Mouse (Mus musculus) brain, adult 2 months (tissue): Measurements from ENCODE around the gene Ube2e2.

Experiments used
- DNase-seq: peaks from one replicate; pipeline ENCODE4 v3.0.0; 2011; ENCODE audit warnings: low read depth, low spot score

Ube2e2 gene

DNA sequence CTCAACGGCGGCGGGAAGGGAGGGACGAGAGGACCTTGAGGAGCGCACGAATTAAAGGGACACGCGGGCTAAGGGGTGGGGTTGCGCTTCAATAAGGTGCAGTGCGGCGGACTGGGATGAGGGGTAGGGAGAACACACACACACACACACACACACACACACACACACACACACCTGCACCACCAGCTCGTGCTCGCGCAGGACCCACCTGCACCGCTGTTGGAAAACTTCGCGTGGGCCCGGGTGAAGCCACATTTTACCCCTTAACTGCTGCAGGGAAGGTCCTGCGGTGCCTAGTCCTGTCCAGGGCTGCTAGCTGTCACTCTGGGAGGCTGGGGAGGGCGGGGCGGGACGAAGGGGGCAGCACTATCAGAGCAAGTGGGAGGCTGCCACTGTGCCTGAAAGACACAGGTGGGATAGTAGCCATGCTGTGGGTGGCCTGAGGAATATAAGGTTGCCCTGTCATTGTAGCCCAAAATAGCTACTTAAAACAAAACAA, at the start of gene Ube2e2:
Ube2e2 (minus strand) TSS at position 321 of the 499 bp plus-strand sequence.
- peak; percentile 31 for DNase-seq

DNA sequence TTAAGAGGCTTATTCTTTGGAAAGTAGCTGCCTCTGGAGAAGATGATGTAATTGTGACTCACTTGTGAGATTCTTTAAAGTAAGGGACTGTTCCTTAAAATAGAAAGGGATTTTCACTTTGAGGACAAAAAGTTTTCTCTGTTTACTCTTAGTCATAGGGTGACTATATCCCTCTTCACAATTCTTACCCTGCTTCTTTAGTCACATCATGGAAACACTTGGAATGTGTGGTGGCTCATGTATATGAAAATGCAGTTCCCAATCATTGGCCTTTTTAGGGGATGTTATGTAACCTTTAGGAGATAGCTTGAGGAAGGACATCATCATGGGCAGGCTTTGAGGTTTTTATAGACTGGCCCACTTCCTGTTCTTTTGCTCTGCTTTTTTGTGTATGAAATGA, 46.0 kb upstream of the Ube2e2 start:
- peak; percentile 69 for DNase-seq

DNA sequence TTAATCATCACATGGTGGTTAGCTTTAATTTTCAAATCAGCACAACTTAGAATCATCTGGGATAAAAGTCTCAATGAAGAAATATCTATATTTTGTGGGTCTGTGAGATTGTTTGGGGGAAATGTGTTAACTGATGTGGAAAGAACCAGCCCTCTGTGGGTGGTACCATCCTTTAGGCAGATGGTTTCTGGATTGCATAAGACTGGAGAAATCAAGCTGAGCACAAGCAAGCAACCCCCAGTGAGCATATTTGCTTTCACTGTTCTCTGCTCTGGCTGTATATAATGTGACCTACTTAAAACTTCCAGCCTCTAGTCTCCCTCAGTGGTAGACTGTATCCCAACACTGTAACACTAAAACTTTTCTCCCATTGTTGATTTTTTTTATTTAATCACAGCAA, 9.5 kb upstream of the Ube2e2 start:
- DNase-seq, result peak; percentile 80

DNA sequence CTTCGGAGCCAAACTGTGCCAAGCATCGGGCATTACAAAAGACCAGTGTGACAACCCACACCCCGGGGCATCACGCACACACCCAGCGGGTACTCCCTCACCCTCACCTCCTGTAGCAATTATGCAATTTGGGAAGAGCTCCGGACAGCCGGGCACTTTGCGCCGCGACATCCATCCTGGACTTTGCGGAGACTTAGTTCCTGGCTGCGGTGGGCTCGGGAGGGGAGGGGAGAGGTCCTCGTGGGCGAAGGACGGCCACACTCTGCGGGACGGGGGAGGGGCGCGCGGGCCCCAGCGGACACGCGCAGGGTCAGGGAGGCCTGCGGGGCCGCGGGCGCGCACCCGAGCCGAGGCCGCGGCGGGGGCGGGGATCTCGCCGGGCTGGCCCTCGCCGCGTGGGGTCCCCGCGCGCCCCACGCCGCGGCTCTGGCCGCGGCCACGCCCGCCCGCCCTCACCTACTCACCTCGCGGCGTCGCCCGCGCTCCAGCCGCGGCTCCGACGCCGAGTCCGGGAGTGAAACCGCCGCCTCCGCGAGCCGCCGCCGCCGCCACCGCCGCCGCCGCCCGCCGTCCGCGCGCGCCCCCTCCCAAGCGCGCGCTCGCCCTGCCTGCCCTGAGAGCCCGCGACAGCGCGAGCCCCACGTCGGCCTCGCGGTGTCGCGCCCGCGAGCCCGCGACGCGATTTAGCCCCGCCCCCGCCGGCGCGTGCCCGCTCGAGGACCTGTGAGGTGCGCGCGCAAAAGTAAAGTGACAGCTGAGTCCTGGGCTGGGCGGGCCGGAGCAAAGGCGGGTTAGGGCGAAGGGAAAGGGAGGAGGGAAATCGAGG, 733 bp downstream of the Ube2e2 start:
- DNase-seq, result peak; percentile 96

DNA sequence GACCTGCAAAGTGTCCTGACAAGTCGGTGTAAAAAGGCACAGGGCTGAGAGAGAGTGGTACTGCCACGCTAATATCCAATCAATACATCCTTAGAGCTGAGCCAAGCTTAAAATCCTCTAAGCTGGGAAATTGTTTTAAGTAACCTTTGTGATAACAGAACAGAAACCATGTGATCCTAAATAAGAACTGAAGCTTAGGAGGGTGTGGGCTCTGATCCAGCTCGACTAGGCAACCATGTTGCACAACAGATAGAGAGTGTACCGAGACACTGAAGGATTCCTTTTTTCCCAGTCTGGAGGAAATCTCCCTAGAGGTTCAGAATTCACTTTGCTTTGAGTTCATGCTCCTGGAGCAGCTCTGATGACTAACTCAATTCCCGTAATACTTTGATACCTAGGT, 4.5 kb downstream of the Ube2e2 start:
- peak; percentile 53 for DNase-seq

DNA sequence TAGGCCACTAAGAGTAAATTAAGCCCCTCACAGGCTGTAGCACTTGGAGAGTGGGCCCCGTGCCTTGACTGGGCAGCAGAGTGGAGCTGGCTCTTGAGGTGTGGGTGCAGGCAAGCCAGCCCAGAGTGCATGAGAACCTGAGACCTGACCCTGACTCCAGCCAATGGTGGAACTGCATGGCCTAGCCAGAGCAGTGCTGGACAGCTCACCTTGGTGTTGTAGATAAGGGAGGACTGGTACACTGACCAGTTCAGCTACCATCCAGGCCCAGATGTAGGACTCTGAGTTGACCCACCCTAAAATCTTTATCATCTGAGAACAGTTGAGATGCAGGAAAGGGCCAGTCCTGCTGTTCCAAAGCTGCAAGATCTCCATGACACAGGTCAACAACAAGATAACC, 11.6 kb downstream of the Ube2e2 start:
- DNase-seq, result no peak

DNA sequence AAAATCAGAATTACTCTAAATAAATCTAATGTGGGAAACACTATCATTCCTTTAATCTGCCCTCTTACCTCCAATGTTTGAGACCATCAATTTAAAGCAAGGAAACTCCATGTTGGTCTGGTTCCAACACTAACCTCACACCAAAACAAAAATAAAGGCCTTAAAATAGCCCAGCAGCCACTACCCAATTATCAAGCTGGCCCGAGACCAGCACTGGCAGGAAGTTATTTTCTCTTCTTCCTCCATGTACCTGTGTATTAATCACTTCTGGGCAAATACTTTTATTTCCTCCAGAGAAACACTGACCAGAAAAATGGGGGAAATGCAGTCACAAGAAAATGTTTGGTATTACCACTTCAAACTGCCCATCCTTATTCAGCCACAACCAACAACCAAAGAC, 23.4 kb downstream of the Ube2e2 start:
- no peak for DNase-seq

DNA sequence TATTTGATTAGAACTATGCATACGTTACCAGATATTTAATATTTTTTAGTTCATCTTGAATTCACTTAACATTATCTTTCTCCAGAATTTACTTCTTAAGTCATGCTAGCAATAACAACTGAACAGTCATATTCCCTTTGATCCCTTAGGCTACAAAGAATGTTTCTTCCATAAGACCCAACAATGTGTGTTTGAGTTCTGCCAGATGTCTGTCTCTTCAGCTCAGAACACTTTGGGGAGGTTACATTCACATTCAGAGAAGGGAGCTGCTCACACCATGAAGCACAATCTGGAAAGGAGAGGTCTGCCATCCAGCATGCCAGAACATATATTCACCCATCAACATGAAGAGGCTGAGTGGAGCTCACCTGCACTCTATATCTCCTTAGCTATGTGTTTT, 65.4 kb downstream of the Ube2e2 start:
- no peak for DNase-seq

DNA sequence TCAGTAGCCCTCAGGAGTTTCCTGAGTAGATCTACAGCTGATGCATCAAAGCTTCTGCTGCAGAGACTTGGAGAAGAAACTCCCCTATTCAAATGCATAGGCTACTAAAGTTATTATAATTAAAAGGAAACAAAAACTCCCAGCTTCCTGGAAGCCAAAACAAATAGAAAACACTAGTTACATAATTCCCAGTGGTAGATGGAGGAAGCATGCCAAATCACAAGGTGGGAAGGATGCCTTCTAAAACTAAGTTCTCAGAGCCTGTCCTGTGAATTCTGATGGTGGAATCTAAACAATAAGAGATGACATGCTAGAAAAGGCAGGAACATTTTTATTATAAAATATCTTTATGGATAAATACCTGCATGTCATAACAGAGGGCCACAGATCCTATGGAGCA, 67.3 kb downstream of the Ube2e2 start:
- DNase-seq, result peak; percentile 22

DNA sequence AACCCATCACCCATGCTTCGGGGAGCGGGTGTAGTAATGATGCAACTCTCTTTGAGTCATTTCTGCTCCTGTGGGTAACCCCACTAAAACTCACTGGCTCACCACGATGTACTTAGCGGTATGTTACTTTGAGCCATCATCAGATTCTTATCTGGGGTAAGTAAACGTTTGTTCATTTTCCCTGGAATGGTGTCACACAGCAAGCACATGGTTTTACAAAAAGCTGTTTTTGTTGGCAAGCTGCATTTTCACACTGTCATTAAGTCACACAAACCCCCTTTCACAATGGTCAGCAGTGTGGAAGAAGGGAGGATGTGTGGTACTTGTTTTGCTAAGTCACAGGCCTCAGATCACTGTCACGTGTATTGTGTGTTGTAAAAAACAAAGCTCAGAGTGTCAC, 73.4 kb downstream of the Ube2e2 start:
- peak; percentile 74 for DNase-seq

DNA sequence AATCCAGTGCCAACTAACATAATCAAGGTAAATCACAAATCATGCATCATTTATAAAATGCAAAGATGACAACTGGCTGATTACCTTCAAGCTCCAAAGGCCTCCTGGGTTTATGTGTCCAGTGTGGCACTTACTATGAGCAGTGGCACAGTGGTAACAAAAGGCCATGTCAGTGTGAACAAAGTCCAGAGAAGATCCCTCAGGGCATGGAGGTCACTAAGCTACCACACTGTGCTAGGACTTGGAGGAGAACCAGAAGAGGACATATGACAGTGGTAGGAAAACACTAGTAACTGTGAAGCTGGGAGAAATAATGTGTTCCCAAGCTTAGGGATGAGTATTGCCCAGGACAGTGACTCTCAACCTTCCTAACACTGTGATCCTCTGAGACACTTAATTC, 97.2 kb downstream of the Ube2e2 start:
- DNase-seq, result no peak

DNA sequence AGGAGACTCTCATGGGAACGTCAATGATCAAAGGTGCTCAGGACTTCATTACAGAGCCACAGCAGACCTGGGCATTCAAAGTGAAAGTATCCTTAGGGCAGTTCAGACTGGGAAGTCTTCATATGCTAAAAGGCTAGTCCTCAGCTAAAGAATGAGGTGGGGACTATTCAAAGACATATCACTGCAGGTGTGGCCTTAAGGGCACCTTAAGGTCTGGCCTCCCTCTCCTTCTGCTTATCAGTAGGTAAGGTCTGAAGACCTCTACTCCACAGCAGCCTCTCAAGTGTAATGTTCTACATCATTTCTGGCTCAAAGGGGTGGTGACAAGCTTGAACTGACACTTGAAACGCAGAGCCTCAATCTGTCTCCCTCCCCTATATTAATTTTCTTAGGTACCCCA, 98.3 kb downstream of the Ube2e2 start:
- no peak for DNase-seq

DNA sequence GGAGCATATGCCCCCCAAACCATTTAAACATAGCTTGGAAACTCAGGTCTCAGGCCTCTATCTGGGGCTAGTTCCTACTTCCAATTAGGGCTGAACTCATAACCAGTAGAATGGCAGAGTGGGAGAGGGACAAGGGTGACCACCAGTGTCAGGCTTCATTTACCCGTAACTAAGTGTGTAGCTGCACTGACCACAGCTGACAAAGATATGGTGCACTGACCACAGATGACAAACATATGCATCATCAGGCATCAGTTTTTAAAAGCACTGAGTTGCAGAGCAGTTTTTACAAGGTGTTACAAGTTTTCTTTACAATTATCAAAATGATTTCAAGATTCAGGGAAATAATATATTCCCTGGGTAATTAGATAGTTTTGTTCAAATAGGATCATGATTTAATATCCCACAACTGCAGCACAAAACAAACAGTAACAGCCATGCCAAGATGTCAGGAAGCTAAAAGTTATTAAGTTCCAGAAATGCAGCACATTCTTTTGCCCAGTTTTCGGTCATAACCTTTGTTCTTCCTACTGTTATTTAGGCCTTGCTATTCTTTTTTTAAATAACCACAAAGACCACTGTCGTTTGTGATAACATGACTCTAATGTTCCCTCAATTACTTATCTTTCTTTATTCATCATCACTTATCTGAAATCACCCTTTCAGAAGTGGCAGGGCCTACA, 114.9 kb downstream of the Ube2e2 start:
- DNase-seq, result no peak

DNA sequence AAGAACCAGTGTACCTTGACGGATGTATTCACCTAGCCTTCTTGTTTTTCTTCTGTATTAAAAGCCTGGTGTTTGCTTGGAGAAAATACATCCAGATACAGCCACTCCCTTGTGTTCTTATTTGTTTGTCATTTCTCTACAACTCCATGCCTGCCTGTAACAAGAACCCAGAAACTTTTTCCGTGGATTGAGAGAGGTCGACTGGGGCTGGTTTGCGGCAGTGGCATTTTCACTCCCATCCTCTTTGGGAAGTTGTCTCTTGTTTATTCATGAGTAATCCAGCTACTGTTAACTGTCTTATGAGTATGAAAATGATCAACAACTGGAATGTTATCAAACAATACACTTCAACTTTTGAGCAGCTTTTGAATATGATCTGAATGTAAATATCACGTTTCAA, 115.8 kb downstream of the Ube2e2 start:
- no peak for DNase-seq

DNA sequence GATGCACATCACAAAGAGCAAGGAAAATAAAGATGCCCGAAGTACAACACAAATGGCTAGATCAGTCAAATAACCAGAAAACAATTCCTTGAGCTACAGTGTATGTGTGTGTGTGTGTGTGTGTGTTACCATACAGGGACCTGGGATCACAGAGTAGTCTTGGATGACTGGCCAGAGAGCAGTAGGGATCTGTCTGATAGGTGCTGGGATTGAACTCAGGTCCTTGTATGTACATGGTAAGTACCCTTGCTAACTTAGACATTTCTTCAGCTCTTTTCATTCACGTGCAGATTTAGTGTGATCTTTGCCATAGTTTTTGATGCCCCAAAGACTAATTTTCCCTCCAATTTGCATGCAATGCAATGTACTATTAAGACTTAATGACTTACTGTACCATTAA, 117.9 kb downstream of the Ube2e2 start:
- no peak for DNase-seq

DNA sequence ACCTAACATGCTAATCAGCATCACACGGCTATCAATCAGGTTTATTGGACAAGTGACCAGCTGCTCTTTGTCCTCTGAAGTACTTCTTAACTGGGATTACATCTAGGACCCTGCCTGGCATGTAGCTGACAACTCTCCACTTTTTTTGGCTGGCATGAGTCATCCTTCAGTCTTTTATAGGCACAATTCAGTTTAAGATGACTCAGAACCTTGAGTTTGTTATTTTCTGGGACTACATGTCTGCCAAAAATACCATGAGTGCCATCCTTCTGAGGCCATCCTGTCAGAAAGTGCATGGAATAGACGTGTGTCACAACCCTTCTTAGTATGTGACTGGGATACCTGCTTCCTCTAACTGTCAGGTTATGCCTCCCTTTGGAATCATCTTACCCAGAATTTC, 120.3 kb downstream of the Ube2e2 start:
- DNase-seq, result peak; percentile 81

DNA sequence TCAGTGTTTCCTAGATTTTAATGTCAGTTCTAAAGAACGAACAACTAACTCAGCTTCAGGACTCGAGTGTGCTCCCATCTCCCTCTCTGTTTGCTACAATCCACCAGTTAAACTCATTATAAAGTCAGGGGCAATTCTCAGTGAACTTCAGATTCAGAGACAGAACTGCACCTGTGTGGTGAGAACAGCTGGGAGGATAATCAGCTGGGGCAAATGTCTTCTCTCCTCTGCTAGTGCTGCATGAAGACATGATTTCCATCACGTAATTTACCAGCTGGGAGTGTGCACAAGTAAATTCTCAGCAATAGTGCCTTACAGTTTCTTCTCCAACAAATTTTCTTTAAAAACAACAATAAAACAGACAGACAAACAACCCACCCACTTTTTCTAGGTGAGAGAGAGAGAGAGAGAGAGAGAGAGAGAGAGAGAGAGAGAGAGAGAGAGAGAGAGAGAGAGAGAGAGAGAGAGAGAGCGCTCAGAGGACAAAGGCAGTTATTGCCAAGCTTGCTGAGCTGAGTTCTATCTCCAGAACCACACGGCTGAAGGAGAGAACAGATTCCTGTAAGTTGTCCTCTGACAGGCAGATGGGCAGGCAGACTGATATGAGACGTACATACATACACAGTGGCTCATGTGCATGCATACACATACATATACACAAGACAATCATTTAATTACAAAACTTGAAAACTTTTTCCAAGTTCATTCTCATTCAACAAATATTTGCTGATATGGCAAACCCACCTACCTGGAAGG, 134.3 kb downstream of the Ube2e2 start:
- DNase-seq, result peak; percentile 49

DNA sequence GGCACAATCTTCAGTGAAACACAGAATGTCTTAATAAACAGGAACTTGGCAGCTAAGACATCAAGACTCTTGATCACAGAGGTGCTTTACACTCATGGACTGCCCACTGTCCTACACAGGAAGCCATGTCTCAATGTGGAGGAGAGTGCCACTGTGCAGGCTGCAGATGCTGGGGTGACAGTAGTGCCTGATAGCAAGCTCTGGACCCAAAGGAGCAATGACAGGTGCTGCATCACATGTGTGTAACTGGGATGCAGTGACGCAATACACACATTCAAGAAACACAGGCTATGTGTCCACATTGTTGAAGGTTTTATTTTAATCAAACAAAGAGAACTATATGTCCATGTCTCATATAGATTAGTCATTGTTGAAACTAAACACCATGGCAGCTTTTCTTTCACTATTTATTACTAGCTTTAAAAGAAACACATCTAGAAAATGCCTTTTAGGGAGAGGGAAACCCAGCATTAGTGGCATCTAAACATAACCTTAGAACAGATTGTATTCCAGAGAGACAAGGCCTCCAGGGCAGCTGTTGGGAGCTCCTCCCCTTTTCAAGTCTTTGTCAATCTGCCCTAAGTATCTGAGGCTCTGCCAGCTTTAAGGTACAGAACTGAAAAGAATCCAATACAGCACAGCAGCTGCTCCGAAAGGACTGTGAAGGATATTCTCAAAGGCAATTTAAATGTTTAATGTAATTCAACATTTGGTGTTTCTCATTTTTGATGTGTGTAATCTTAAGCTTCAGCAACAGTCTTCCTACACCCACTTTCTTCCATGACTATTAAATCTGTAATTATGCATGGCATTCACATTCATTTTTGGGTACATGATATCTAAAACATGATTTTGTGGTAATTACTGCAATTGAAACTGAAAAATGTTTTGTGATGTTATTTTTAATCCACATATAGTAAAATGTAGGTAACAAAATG, 135.2 kb downstream of the Ube2e2 start:
- DNase-seq, result peak; percentile 56

DNA sequence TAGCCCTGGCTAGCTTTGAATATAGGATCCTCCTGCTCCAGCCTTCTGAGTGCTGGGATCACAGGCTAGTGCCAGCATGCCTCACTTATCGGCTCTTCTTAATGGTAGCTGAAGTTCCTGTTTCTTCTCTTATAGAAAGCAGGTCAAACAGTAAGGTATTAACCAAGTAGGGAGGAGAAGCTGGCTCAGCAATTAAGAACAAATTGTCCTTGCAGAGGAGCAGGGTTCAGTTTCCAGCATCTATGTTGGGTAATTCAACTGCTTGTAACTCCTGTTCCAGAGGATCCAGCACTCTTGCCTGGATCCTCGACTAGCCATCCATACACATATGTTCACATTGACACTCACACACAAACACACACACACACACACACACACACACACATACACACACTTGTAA, 136.1 kb downstream of the Ube2e2 start:
- DNase-seq, result no peak

DNA sequence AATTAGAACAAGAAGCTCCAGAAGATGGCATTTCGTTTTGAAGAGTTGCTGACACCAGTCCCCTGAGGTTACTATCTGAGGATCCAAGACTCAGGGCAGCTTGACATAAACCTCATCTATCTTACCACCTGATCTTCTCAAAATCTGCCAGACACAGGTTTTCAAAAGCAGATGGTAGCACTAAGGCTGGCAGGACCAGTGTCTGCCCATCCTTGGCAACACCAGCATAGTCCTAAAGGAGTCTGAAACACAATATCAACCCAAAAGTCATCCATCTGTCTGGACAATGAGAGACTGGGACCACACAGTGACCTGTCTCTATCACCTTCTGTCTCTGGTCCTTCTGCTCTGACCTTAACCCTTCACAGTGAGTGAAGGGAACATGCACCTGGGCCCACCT, 138.7 kb downstream of the Ube2e2 start:
- peak; percentile 70 for DNase-seq

DNA sequence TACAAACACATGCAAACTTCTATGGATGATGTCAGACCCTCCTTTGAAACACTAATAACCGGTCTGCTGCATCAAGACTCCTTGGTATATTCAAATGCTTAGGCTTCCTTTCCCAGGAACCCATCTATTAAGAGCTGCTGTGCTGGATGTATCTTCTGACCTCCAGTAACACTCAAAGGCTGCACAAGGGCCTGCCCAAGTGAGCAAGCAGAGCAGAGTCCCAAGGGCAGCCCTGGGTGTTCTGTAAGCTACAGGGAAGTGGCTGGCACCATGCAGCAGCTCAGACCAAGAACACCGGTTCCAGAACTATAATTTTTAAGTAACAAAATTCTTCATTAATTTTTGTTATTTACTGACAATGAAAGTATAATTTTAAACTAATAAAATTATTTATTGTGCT, 139.5 kb downstream of the Ube2e2 start:
- DNase-seq, result peak; percentile 42
